Mouse (Mus musculus): ENCODE results near the gene Mad1l1. TPM values are rescaled to one million over a fixed set of nuclear protein-coding genes. Genes with fewer than 3 reads are reported as not detected.
"Not testable (repeated sequence)": the region's sequence is repeated elsewhere in the genome, so short reads cannot be mapped to it uniquely, and the experiment has no call there.

Gene Mad1l1
- total RNA-seq (2021) = 1 to 10 TPM; 7.0 to 7.2 TPM
- long read RNA-seq, experiment 1, transcript Mad1l1-201 (18 exons, 2,640 nt) = major isoform, 10 of 19 reads
- long read RNA-seq, experiment 1, partial matches to known transcripts = 1 of 19 reads
- long read RNA-seq, experiment 1, other reads (novel, unspliced or antisense) = 8 of 19 reads
- long read RNA-seq, experiment 2, transcript Mad1l1-201 (18 exons, 2,640 nt) = major isoform, 11 of 19 reads
- long read RNA-seq, experiment 2, partial matches to known transcripts = 1 of 19 reads
- long read RNA-seq, experiment 2, other reads (novel, unspliced or antisense) = 7 of 19 reads

GRCm38 (mm10) chr5:140321042-140321755, at the start of gene Mad1l1, which contains the start of gene Nudt1:
Gene Mad1l1 (minus strand): TSS chr5:140321552.
Gene Nudt1 (plus strand): TSS chr5:140321656.
- peak; percentile 93 for DNase-seq (ENCODE audit: low spot score)

- no peak for DNase-seq (ENCODE audit: low spot score)
These were observed 49.3 kb upstream of the Mad1l1 start for GRCm38 (mm10) chr5:140370446-140371254.

GRCm38 (mm10) chr5:140369466-140369865, 48.1 kb upstream of the Mad1l1 start:
- no peak for DNase-seq (ENCODE audit: low spot score)

GRCm38 (mm10) chr5:140368926-140369325, 47.6 kb upstream of the Mad1l1 start:
- DNase-seq (ENCODE audit: low spot score) = no peak

GRCm38 (mm10) chr5:140368126-140368525, 46.8 kb upstream of the Mad1l1 start:
- not testable (repeated sequence) for DNase-seq (ENCODE audit: low spot score)

GRCm38 (mm10) chr5:140364415-140364814, 43.1 kb upstream of the Mad1l1 start:
- DNase-seq (ENCODE audit: low spot score) = no peak

- DNase-seq (ENCODE audit: low spot score) = no peak
These were observed 38.8 kb upstream of the Mad1l1 start for GRCm38 (mm10) chr5:140359930-140360674.

- no peak for DNase-seq (ENCODE audit: low spot score)
These were observed 36.1 kb upstream of the Mad1l1 start for GRCm38 (mm10) chr5:140357466-140357865.

- no peak for DNase-seq (ENCODE audit: low spot score)
These were observed 34.6 kb upstream of the Mad1l1 start for GRCm38 (mm10) chr5:140355934-140356333.

- no peak for DNase-seq (ENCODE audit: low spot score)
These were observed 31.0 kb upstream of the Mad1l1 start for GRCm38 (mm10) chr5:140352352-140352751.

- no peak for DNase-seq (ENCODE audit: low spot score)
These were observed 29.6 kb upstream of the Mad1l1 start for GRCm38 (mm10) chr5:140350731-140351497.

GRCm38 (mm10) chr5:140349882-140350281, 28.5 kb upstream of the Mad1l1 start:
- no peak for DNase-seq (ENCODE audit: low spot score)

- DNase-seq (ENCODE audit: low spot score) = no peak
These were observed 24.7 kb upstream of the Mad1l1 start for GRCm38 (mm10) chr5:140346050-140346449.

- DNase-seq (ENCODE audit: low spot score) = no peak
These were observed 23.9 kb upstream of the Mad1l1 start for GRCm38 (mm10) chr5:140345244-140345643.

- no peak for DNase-seq (ENCODE audit: low spot score)
These were observed 21.5 kb upstream of the Mad1l1 start for GRCm38 (mm10) chr5:140342880-140343279.

GRCm38 (mm10) chr5:140339836-140340235, 18.5 kb upstream of the Mad1l1 start:
- no peak for DNase-seq (ENCODE audit: low spot score)

- DNase-seq (ENCODE audit: low spot score) = no peak
These were observed 17.4 kb upstream of the Mad1l1 start for GRCm38 (mm10) chr5:140338779-140339178.

GRCm38 (mm10) chr5:140336680-140337079, 15.3 kb upstream of the Mad1l1 start:
- peak; percentile 31 for DNase-seq (ENCODE audit: low spot score)

- no peak for DNase-seq (ENCODE audit: low spot score)
These were observed 12.3 kb upstream of the Mad1l1 start for GRCm38 (mm10) chr5:140333631-140334030.

- DNase-seq (ENCODE audit: low spot score) = no peak
These were observed 11.2 kb upstream of the Mad1l1 start for GRCm38 (mm10) chr5:140332519-140332918.
